Comparison of ENCODE assay signal across 8 mouse cellular contexts in the genomic region with DNA sequence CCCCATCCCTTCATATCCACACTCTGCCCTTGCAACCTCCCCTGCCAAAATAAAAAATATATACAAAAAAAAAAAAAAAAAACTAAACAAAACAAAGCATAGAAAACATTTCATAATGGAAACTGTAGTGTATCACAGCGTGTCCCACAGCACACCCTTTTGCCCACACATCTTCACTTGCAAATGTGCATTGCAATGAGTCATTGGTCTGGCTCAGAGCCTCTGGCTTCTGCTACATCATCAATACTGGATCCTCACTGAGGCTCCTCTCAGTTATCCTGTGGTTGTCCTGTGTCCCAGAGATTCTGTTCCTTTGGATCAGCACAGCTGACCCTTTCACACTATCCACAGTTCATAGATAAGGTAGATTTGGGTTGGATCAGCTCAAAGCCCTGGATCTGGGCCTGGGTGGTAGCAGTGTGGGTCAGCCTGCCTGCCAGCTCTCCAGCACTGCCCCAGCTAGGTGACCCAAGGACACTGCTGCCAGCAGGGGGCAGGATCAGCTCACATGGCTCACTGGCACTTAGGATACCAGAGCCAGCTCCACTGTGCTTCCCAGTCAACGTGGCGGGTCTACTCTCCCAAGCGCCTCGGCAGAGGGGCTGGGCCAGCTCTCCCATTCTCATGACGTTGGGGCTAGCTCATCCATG. TPM values are rescaled to one million over a fixed set of nuclear protein-coding genes. Genes with fewer than 3 reads are reported as not detected.
DNase-seq lines count a peak whose midpoint lies in the region; ATAC-seq and TF ChIP-seq lines count a peak whose summit lies in the region.

No protein-coding gene starts in this region.

- H3K4me2 ChIP-seq in embryonic facial prominence, embryonic 11.5 days (ENCODE audit: low read depth, low read length), result no peak overlapping the region
- no peak overlapping the region for H3K4me2 ChIP-seq in hindbrain, postnatal 0 days (ENCODE audit: low read depth, low read length)
- H3K4me2 ChIP-seq in neural tube, embryonic 11.5 days (ENCODE audit: low read depth), result no peak overlapping the region

- H3K4me1 ChIP-seq in MEL (ENCODE audit: control insufficient read depth in 1 of 2, insufficient read depth in 2 of 2, low read length in 2 of 2), result peaks cover 5 to 28% of the 10 kb centered on the region in 2 experiments
- peaks cover 6% of the 10 kb centered on the region for H3K4me1 ChIP-seq in embryonic facial prominence, embryonic 11.5 days (ENCODE audit: control insufficient read depth, insufficient read depth, low read length)
- 0 out of 2 replicates have a peak, but pooled peaks cover 6% of the 10 kb centered on the region for H3K4me1 ChIP-seq in hindbrain, postnatal 0 days (ENCODE audit: insufficient read depth, low read length)
- H3K4me1 ChIP-seq in liver, adult 2 months (ENCODE audit: control insufficient read depth, insufficient read depth, low read length), result peaks cover 7% of the 10 kb centered on the region; the same call in 1 of the 2 replicates
- H3K4me1 ChIP-seq in neural tube, embryonic 11.5 days (ENCODE audit: control insufficient read depth, insufficient read depth, low read length), result no peaks in the 10 kb centered on the region

- H3K27me3 ChIP-seq in MEL (ENCODE audit: control insufficient read depth in 1 of 2, insufficient read depth in 2 of 2, low read length in 2 of 2), result no peaks in the 10 kb centered on the region
- no peaks in the 10 kb centered on the region for H3K27me3 ChIP-seq in embryonic facial prominence, embryonic 11.5 days (ENCODE audit: control insufficient read depth, insufficient read depth, low read length)
- no peaks in the 10 kb centered on the region for H3K27me3 ChIP-seq in hindbrain, postnatal 0 days (ENCODE audit: insufficient read depth, low read length)
- no peaks in the 10 kb centered on the region for H3K27me3 ChIP-seq in liver, adult 2 months (ENCODE audit: control insufficient read depth, insufficient read depth, low read length)
- no peaks in the 10 kb centered on the region for H3K27me3 ChIP-seq in neural tube, embryonic 11.5 days (ENCODE audit: control insufficient read depth, insufficient read depth, low read length)

- TF ChIP-seq CTCF in MEL (IDR thresholded peaks at IDR 0.05 in 2 of 3, conservative IDR thresholded peaks at IDR 0.05 in 1 of 3; ENCODE audit: control insufficient read depth in 1 of 3, insufficient read depth in 1 of 3, low read depth in 2 of 3, low read length in 3 of 3, poor library complexity in 1 of 3, severe bottlenecking in 1 of 3), result peak; percentile 49 to 77 (median 58); a peak in 5 of 6 replicates
- TF ChIP-seq CTCF in hindbrain, postnatal 0 days (IDR thresholded peaks at IDR 0.05; ENCODE audit: low read depth), result peak; percentile 52
- peak; percentile 99 for TF ChIP-seq CTCF in liver, adult 2 months (IDR thresholded peaks at IDR 0.05; ENCODE audit: low read depth, low read length)

- no peaks in the 10 kb centered on the region for H3K79me2 ChIP-seq in MEL (ENCODE audit: control insufficient read depth, insufficient read depth, low read length, poor library complexity)
- H3K79me2 ChIP-seq in liver, adult 2 months (ENCODE audit: control insufficient read depth, insufficient read depth, low read length), result no peaks in the 10 kb centered on the region

- 73% methylated on average over 6 of the region's 6 CpGs for WGBS in embryonic facial prominence, embryonic 11.5 days
- 65% methylated on average over 6 of the region's 6 CpGs for WGBS in hindbrain, postnatal 0 days
- 33% methylated on average over 6 of the region's 6 CpGs for WGBS in liver, adult 2 months
- 73% methylated on average over 6 of the region's 6 CpGs for WGBS in neural tube, embryonic 11.5 days

- peak; percentile 35 to 58 for DNase-seq in frontal cortex, postnatal 36 days (ENCODE audit: low spot score in 2 of 2)
- no peak for DNase-seq in frontal cortex, postnatal 14 days (ENCODE audit: low spot score in 2 of 2)
- peak; percentile 44 for DNase-seq in MEL (ENCODE audit: low read depth, low spot score)
- peak; percentile 68 for DNase-seq in embryonic facial prominence, embryonic 11.5 days (ENCODE audit: low spot score)
- DNase-seq in hindbrain, postnatal 0 days (ENCODE audit: low spot score), result peak; percentile 45
- DNase-seq in liver, adult 2 months (ENCODE audit: extremely low read depth, low read depth, low spot score), result peak; percentile 78
- DNase-seq in neural tube, embryonic 11.5 days (ENCODE audit: low spot score), result peak; percentile 49
- DNase-seq in thymus, postnatal 0 days (ENCODE audit: low spot score), result peak; percentile 56

- no peak for TF ChIP-seq POLR2A in MEL (IDR thresholded peaks at IDR 0.05; ENCODE audit: control insufficient read depth in 1 of 2, insufficient read depth in 1 of 2, low read depth in 1 of 2, low read length in 2 of 2, poor library complexity in 1 of 2)
- TF ChIP-seq POLR2A in liver, adult 2 months (IDR thresholded peaks at IDR 0.05; ENCODE audit: extremely low read depth, insufficient read depth, low read length), result no peak

- H3K9ac ChIP-seq in MEL (ENCODE audit: control insufficient read depth, low read depth, low read length, poor library complexity, severe bottlenecking), result no peak overlapping the region
- H3K9ac ChIP-seq in embryonic facial prominence, embryonic 11.5 days (replicated peaks; ENCODE audit: low read length), result no peak overlapping the region
- H3K9ac ChIP-seq in hindbrain, postnatal 0 days (replicated peaks; ENCODE audit: low read length), result no peak overlapping the region
- no peak overlapping the region for H3K9ac ChIP-seq in liver, adult 2 months (ENCODE audit: low read depth, low read length)
- no peak overlapping the region for H3K9ac ChIP-seq in neural tube, embryonic 11.5 days (ENCODE audit: low read length)

- TF ChIP-seq RAD21 in MEL (IDR thresholded peaks at IDR 0.05; ENCODE audit: low read depth, low read length), result peak; percentile 50

- no peak overlapping the region for H3K4me3 ChIP-seq in MEL (ENCODE audit: control insufficient read depth in 1 of 2, insufficient read depth in 1 of 2, low read depth in 2 of 2, low read length in 2 of 2)
- H3K4me3 ChIP-seq in embryonic facial prominence, embryonic 11.5 days (ENCODE audit: low read depth, low read length), result no peak overlapping the region
- H3K4me3 ChIP-seq in hindbrain, postnatal 0 days (ENCODE audit: low read length), result no peak overlapping the region
- H3K4me3 ChIP-seq in liver, adult 2 months (ENCODE audit: insufficient read depth, low read depth, low read length), result no peak overlapping the region
- H3K4me3 ChIP-seq in neural tube, embryonic 11.5 days (ENCODE audit: low read depth, low read length), result no peak overlapping the region

- no peak overlapping the region for H3K27ac ChIP-seq in MEL (ENCODE audit: control insufficient read depth, low read depth, low read length)
- peak overlapping the region; percentile 65 for H3K27ac ChIP-seq in embryonic facial prominence, embryonic 11.5 days (replicated peaks; ENCODE audit: low read depth, low read length)
- no peak overlapping the region for H3K27ac ChIP-seq in hindbrain, postnatal 0 days
- no peak overlapping the region for H3K27ac ChIP-seq in liver, adult 2 months (replicated peaks; ENCODE audit: insufficient read depth, low read depth, low read length)
- no peak overlapping the region for H3K27ac ChIP-seq in neural tube, embryonic 11.5 days (ENCODE audit: low read depth, low read length)

- no peak for TF ChIP-seq EP300 in MEL (IDR thresholded peaks at IDR 0.05; ENCODE audit: low read depth in 1 of 2, low read length in 2 of 2)

- peaks cover 0 to 22% of the 10 kb centered on the region in 2 experiments; a peak in 2 of 4 replicates for H3K36me3 ChIP-seq in MEL (ENCODE audit: control insufficient read depth in 1 of 2, insufficient read depth in 2 of 2, low read length in 2 of 2)
- H3K36me3 ChIP-seq in embryonic facial prominence, embryonic 11.5 days (replicated peaks; ENCODE audit: control insufficient read depth, insufficient read depth, low read depth, low read length), result no peaks in the 10 kb centered on the region
- H3K36me3 ChIP-seq in hindbrain, postnatal 0 days (ENCODE audit: insufficient read depth, low read length), result no peaks in the 10 kb centered on the region
- no peaks in the 10 kb centered on the region for H3K36me3 ChIP-seq in liver, adult 2 months (ENCODE audit: control insufficient read depth, insufficient read depth, low read length)
- no peaks in the 10 kb centered on the region for H3K36me3 ChIP-seq in neural tube, embryonic 11.5 days (ENCODE audit: control insufficient read depth, insufficient read depth, low read length)

- no peaks in the 10 kb centered on the region for H3K9me3 ChIP-seq in MEL (replicated peaks; ENCODE audit: insufficient read depth, low read length)
- no peaks in the 10 kb centered on the region for H3K9me3 ChIP-seq in embryonic facial prominence, embryonic 11.5 days (replicated peaks; ENCODE audit: control insufficient read depth, low read length)
- no peaks in the 10 kb centered on the region for H3K9me3 ChIP-seq in hindbrain, postnatal 0 days (ENCODE audit: low read length)
- no peaks in the 10 kb centered on the region for H3K9me3 ChIP-seq in neural tube, embryonic 11.5 days (ENCODE audit: control insufficient read depth, low read length)

- ATAC-seq in embryonic facial prominence, embryonic 11.5 days (replicated peaks; ENCODE audit: insufficient number of reproducible peaks, low FRiP score, low TSS enrichment, low read depth), result no peak
- ATAC-seq in hindbrain, postnatal 0 days, result peak; percentile 48; the same call in 1 of the 2 replicates
- ATAC-seq in neural tube, embryonic 11.5 days (ENCODE audit: insufficient read depth, low FRiP score, low TSS enrichment), result no peak; the same call in 1 of the 2 replicates

TF ChIP-seq in MEL, 35 proteins besides CTCF, POLR2A, EP300 and RAD21:
- peak; percentile 55 for TF ChIP-seq SMC3 (IDR thresholded peaks at IDR 0.05; ENCODE audit: low read depth, low read length)
- no peak for TF ChIP-seq TBP (IDR thresholded peaks at IDR 0.05; ENCODE audit: low read depth, low read length)
- TF ChIP-seq ZC3H11A (IDR thresholded peaks at IDR 0.05; ENCODE audit: low read depth, low read length), result peak; percentile 47
- no peak for TF ChIP-seq MAX (IDR thresholded peaks at IDR 0.05; ENCODE audit: low read length)
- no peak for TF ChIP-seq SIN3A (IDR thresholded peaks at IDR 0.05; ENCODE audit: low read length)
- no peak for TF ChIP-seq MYC (IDR thresholded peaks at IDR 0.05; ENCODE audit: low read depth, low read length)

RNA-seq across cellular contexts. Expression of gene Nedd4, which starts 7.4 kb away (rescaled TPM):
- 167 and 175 TPM in 2 replicates for total RNA-seq in MEL (2012; rRNA removed)
- 100 to 1,000 TPM; 216 to 583 TPM for polyA plus RNA-seq in MEL (2012; ENCODE audit: insufficient read depth in 1 of 2, insufficient read length in 2 of 2, low read depth in 1 of 2, low replicate concordance in 2 of 2, missing spikeins in 1 of 2)
- 825 and 859 TPM in 2 replicates for polyA plus RNA-seq in embryonic facial prominence, embryonic 11.5 days (2014; fragmentation: Nextera tagmentation; extraction: Ambion mirVana)
- total RNA-seq in hindbrain, postnatal 0 days (2014; rRNA removed), result 393 and 416 TPM in 2 replicates
- 340 and 356 TPM in 2 replicates for polyA plus RNA-seq in hindbrain, postnatal 0 days (2015; fragmentation: Nextera tagmentation; extraction: Ambion mirVana)
- 123 and 142 TPM in 2 replicates for total RNA-seq in liver, adult 2 months (2014; rRNA removed)
- polyA plus RNA-seq in liver, adult 2 months (2012; rRNA removed), result 45.6 and 51.7 TPM in 2 replicates
- 798 and 799 TPM in 2 replicates for polyA plus RNA-seq in neural tube, embryonic 11.5 days (2014; fragmentation: Nextera tagmentation; extraction: Ambion mirVana)
- polyA plus RNA-seq in thymus, postnatal 0 days (2015; fragmentation: Nextera tagmentation; extraction: Ambion mirVana), result 159 and 162 TPM in 2 replicates

Comparison
In these comparisons a context has a peak if more than half of its experiments do, and no peak if none do; other contexts are left out.
1. DNase-seq: peak in frontal cortex, postnatal 36 days (2 of 2), MEL (single experiment), embryonic facial prominence, embryonic 11.5 days (single experiment), hindbrain, postnatal 0 days (single experiment), liver, adult 2 months (single experiment), neural tube, embryonic 11.5 days (single experiment) and thymus, postnatal 0 days (single experiment); none in frontal cortex, postnatal 14 days (0 of 2).
2. Peak in every context shown above with its lines, with median percentiles within 50 percentile points of each other: CTCF ChIP-seq.